In the genomic region with DNA sequence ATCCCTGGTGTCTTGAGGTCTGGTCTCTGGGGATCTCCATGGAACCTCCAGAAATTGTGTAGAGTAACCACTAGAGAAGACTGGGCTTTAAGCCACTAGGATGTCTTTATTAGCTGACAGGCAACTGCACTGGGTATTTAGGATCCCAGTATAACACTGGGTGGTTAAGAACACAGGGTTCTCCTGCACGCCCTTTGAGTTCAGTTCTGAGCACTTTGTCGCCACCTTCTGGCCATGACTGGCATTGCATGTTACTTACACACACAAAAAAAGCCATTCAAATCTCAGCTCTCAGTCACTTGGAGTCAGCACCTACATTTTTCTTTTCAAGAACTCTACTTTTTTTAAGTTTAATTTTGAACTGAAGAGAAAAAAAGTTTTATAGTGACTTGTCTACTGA, we compare ENCODE assay signal across 9 mouse cellular contexts. TPM values are rescaled to one million over a fixed set of nuclear protein-coding genes. Genes with fewer than 3 reads are reported as not detected.
DNase-seq lines count a peak whose midpoint lies in the region; ATAC-seq lines count a peak whose summit lies in the region.
"Had no signal": no experiment of that assay in that cellular context is flagged by ENCODE, and none has a peak within 500 bp of the region (broad histone marks: within the 10 kb centered on the region; RNA-seq: fewer than 3 reads in every experiment).

No protein-coding gene starts in this region.

- H3K4me1 ChIP-seq in heart, embryonic 11.5 days (ENCODE audit: control insufficient read depth, insufficient read depth, low read length): no peaks in the 10 kb centered on the region

- no peak overlapping the region for H3K4me3 ChIP-seq in heart, embryonic 11.5 days (ENCODE audit: low read depth, low read length)

- no peaks in the 10 kb centered on the region for H3K9me3 ChIP-seq in heart, embryonic 11.5 days (replicated peaks; ENCODE audit: control insufficient read depth, low read length)

- no peak for ATAC-seq in heart, embryonic 11.5 days (replicated peaks; ENCODE audit: insufficient number of reproducible peaks, low FRiP score, low TSS enrichment)
- peak; percentile 63 for ATAC-seq in monocyte, adult 5-6 weeks (replicated peaks; ENCODE audit: insufficient number of reproducible peaks, low FRiP score, low TSS enrichment, poor library complexity, severe bottlenecking)

- no peaks in the 10 kb centered on the region for H3K36me3 ChIP-seq in heart, embryonic 11.5 days (ENCODE audit: control insufficient read depth, insufficient read depth, low read length)

- H3K9ac ChIP-seq in heart, embryonic 11.5 days (ENCODE audit: low read depth, low read length): no peak overlapping the region

- no peaks in the 10 kb centered on the region for H3K27me3 ChIP-seq in heart, embryonic 11.5 days (ENCODE audit: control insufficient read depth, insufficient read depth, low read length)

- intact Hi-C loops in left cerebral cortex, postnatal 10 days (cut with DNase I): no loop called here

- H3K4me2 ChIP-seq in heart, embryonic 11.5 days: no peak overlapping the region

- H3K27ac ChIP-seq in heart, embryonic 11.5 days (ENCODE audit: low read depth, low read length): no peak overlapping the region

- 3% methylated on average over 2 of the region's 2 CpGs for WGBS in heart, embryonic 11.5 days (ENCODE audit: insufficient replicate concordance)

- DNase-seq in heart, adult 11 months: peak; percentile 85
- peak; percentile 32 for DNase-seq in cerebellum, adult 11-12 months
- peak; percentile 70 for DNase-seq in forelimb bud, embryonic 11.5 days (ENCODE audit: low read depth, low spot score)
- DNase-seq in hindlimb bud, embryonic 11.5 days (ENCODE audit: extremely low spot score, low read depth, low spot score): peak; percentile 53
- peak; percentile 51 to 53 for DNase-seq in left cerebral cortex, postnatal 10 days (ENCODE audit: extremely low spot score in 1 of 2, low spot score in 2 of 2)
- peak; percentile 58 to 77 for DNase-seq in spleen, postnatal 10 days (ENCODE audit: low spot score in 2 of 2)

RNA-seq across cellular contexts. Expression of a gene that starts 10.3 kb away (rescaled TPM):
- 6.9 and 9.4 TPM in 2 replicates for polyA plus RNA-seq in heart, embryonic 11.5 days (2014; fragmentation: Nextera tagmentation; extraction: Ambion mirVana)
- 10 to 100 TPM; 31.5 to 33.7 TPM for total RNA-seq in left cerebral cortex, postnatal 10 days (2021)
- total RNA-seq in monocyte, adult 5-6 weeks (2017): 26.9 to 46.5 TPM (median 27.9 TPM) in 3 replicates

RNA-seq across cellular contexts. Expression of a gene that starts 10.3 kb away (rescaled TPM):
- 34.7 and 41.5 TPM in 2 replicates for polyA plus RNA-seq in heart, embryonic 11.5 days (2014; fragmentation: Nextera tagmentation; extraction: Ambion mirVana)
- total RNA-seq in left cerebral cortex, postnatal 10 days (2021): 100 to 1,000 TPM; 352 to 384 TPM
- 22.4 to 50.7 TPM (median 37.0 TPM) in 3 replicates for total RNA-seq in monocyte, adult 5-6 weeks (2017)

RNA-seq across cellular contexts. Expression of a gene that starts 27.8 kb away (rescaled TPM):
- not detected in 2 replicates for polyA plus RNA-seq in heart, embryonic 11.5 days (2014; fragmentation: Nextera tagmentation; extraction: Ambion mirVana)
- total RNA-seq in left cerebral cortex, postnatal 10 days (2021): not detected
- 1.6 to 10.3 TPM in 2 of 3 replicates, not detected in the other for total RNA-seq in monocyte, adult 5-6 weeks (2017)
- polyA plus RNA-seq: lung, embryonic 16.5 days had no signal

RNA-seq across cellular contexts. Expression of a gene that starts 44.6 kb away (rescaled TPM):
- polyA plus RNA-seq in heart, embryonic 11.5 days (2014; fragmentation: Nextera tagmentation; extraction: Ambion mirVana): 60.0 and 68.4 TPM in 2 replicates
- 10 to 100 TPM; 79.2 to 81.4 TPM for total RNA-seq in left cerebral cortex, postnatal 10 days (2021)
- 3.0 to 4.0 TPM (median 3.3 TPM) in 3 replicates for total RNA-seq in monocyte, adult 5-6 weeks (2017)

RNA-seq across cellular contexts. Expression of a gene that starts 59.2 kb away (rescaled TPM):
- not detected in 2 replicates for polyA plus RNA-seq in heart, embryonic 11.5 days (2014; fragmentation: Nextera tagmentation; extraction: Ambion mirVana)
- not detected for total RNA-seq in left cerebral cortex, postnatal 10 days (2021)
- not detected in 3 replicates for total RNA-seq in monocyte, adult 5-6 weeks (2017)
- polyA plus RNA-seq: lung, embryonic 16.5 days had no signal

Comparison
In these comparisons a context has a peak if more than half of its experiments do, and no peak if none do; other contexts are left out.
1. DNase-seq: peak in every context shown above with its lines; median percentile 85 in heart, adult 11 months; 70 in forelimb bud, embryonic 11.5 days; 68 in spleen, postnatal 10 days; 53 in hindlimb bud, embryonic 11.5 days; 52 in left cerebral cortex, postnatal 10 days; 32 in cerebellum, adult 11-12 months.